Mouse (Mus musculus) embryonic stem cell, embryonic (primary cell): ENCODE data around the gene Ttc29.

Source experiments
- CTCF ChIA-PET, 4 experiments: fragments of 300-600 bp in 2 of 4; fragments of 350-600 bp in 2 of 4; sonication (Branson Sonifier 250); formaldehyde crosslinking; loops; one replicate each; lab custom pipeline; 2022; ENCODE audit warnings: inconsistent platforms in 2 of 4; lab: Charles Lee
- POLR2A ChIA-PET, 4 experiments: fragments of 300-600 bp in 2 of 4; fragments of 350-600 bp in 2 of 4; sonication (Branson Sonifier 250); formaldehyde crosslinking; loops; one replicate each; lab custom pipeline; 2022; ENCODE audit warnings: antibody characterized with exemption in 4 of 4, inconsistent platforms in 1 of 4; lab: Charles Lee

Ttc29 gene

GRCm38 (mm10) chr8:78213074-78213473, at the start of gene Ttc29:
Ttc29 (plus strand) TSS chr8:78213297.
- CTCF ChIA-PET: interaction anchor here in 3 of 4 experiments (0.6 to 1.5 kb wide), 7 partner anchors 89 to 687 kb away, joined by 3 to 17 read pairs (median 5); partner anchors contain the start of gene Pou4f2 (in 1 of the 3)
- POLR2A ChIA-PET: interaction anchor here (0.5 to 1.2 kb wide), 7 partner anchors 11 to 371 kb away, joined by 3 to 13 read pairs (median 3); no protein-coding TSS in a partner anchor

GRCm38 (mm10) chr8:78171351-78171750, 41.7 kb upstream of the Ttc29 start:
- ChIA-PET POLR2A (no interaction called here), CTCF (interaction anchor here in 1 of 4 experiments (1.1 kb wide), 1 partner anchor 109 kb away, joined by 3 read pairs; no protein-coding TSS in a partner anchor)

GRCm38 (mm10) chr8:78182654-78183053, 30.4 kb upstream of the Ttc29 start:
- ChIA-PET CTCF (interaction anchor here in 1 of 4 experiments (0.6 kb wide), 1 partner anchor 586 kb away, joined by 4 read pairs; no protein-coding TSS in a partner anchor), POLR2A (interaction anchor here in 1 of 4 experiments (1.1 to 1.2 kb wide), 2 partner anchors 9 to 12 kb away, joined by 3 read pairs; no protein-coding TSS in a partner anchor)

- POLR2A ChIA-PET: no interaction called here
- CTCF ChIA-PET: no interaction called here
Observed at GRCm38 (mm10) chr8:78183414-78183813, 29.7 kb upstream of the Ttc29 start.

- CTCF ChIA-PET: no interaction called here
- POLR2A ChIA-PET: no interaction called here
Observed at GRCm38 (mm10) chr8:78187087-78187486, 26.0 kb upstream of the Ttc29 start.

GRCm38 (mm10) chr8:78204229-78204628, 8.9 kb upstream of the Ttc29 start:
- POLR2A ChIA-PET: interaction anchor here in 2 of 4 experiments (0.6 kb wide), 2 partner anchors 90 to 856 kb away, joined by 4 to 8 read pairs; no protein-coding TSS in a partner anchor
- CTCF ChIA-PET: interaction anchor here in 2 of 4 experiments (0.6 to 1.0 kb wide), 2 partner anchors 67 to 80 kb away, joined by 4 to 6 read pairs; no protein-coding TSS in a partner anchor

GRCm38 (mm10) chr8:78210424-78210823, 2.7 kb upstream of the Ttc29 start:
- POLR2A ChIA-PET: no interaction called here
- CTCF ChIA-PET: no interaction called here

- CTCF ChIA-PET: interaction anchor here in 2 of 4 experiments (0.6 to 1.5 kb wide), 2 partner anchors 152 to 298 kb away, joined by 4 read pairs; no protein-coding TSS in a partner anchor
Observed at GRCm38 (mm10) chr8:78214645-78215044, 1.5 kb downstream of the Ttc29 start.

GRCm38 (mm10) chr8:78226087-78226486, 13.0 kb downstream of the Ttc29 start:
- ChIA-PET CTCF (interaction anchor here (0.5 to 1.6 kb wide), 15 partner anchors 10 to 1495 kb away, joined by 3 to 6 read pairs (median 4); no protein-coding TSS in a partner anchor), POLR2A (interaction anchor here in 2 of 4 experiments (0.7 kb wide), 2 partner anchors 47 to 64 kb away, joined by 3 to 5 read pairs; no protein-coding TSS in a partner anchor)

More at GRCm38 (mm10) chr8:78214645-78215044, 1.5 kb downstream of the Ttc29 start:
- POLR2A ChIA-PET: no interaction called here

- CTCF ChIA-PET: no interaction called here
- POLR2A ChIA-PET: no interaction called here
Observed at GRCm38 (mm10) chr8:78230721-78231120, 17.6 kb downstream of the Ttc29 start.

GRCm38 (mm10) chr8:78232870-78233707, 20.0 kb downstream of the Ttc29 start:
- CTCF ChIA-PET: no interaction called here
- POLR2A ChIA-PET: interaction anchor here in 2 of 4 experiments (0.6 kb wide), 3 partner anchors 96 to 742 kb away, joined by 3 to 4 read pairs (median 3); no protein-coding TSS in a partner anchor

GRCm38 (mm10) chr8:78233708-78234201, 20.7 kb downstream of the Ttc29 start:
- ChIA-PET CTCF (no interaction called here), POLR2A (interaction anchor here in 2 of 4 experiments (0.6 kb wide), 3 partner anchors 96 to 741 kb away, joined by 3 to 4 read pairs (median 3); no protein-coding TSS in a partner anchor)

GRCm38 (mm10) chr8:78237972-78238675, 25.0 kb downstream of the Ttc29 start:
- POLR2A ChIA-PET: no interaction called here
- CTCF ChIA-PET: interaction anchor here in 2 of 4 experiments (0.7 to 1.2 kb wide), 2 partner anchors 12 to 174 kb away, joined by 3 read pairs; no protein-coding TSS in a partner anchor

- ChIA-PET POLR2A (no interaction called here), CTCF (no interaction called here)
Observed at GRCm38 (mm10) chr8:78251115-78251514, 38.0 kb downstream of the Ttc29 start.

- POLR2A ChIA-PET: no interaction called here
- CTCF ChIA-PET: no interaction called here
Observed at GRCm38 (mm10) chr8:78254374-78254773, 41.3 kb downstream of the Ttc29 start.

- ChIA-PET POLR2A (no interaction called here), CTCF (no interaction called here)
Observed at GRCm38 (mm10) chr8:78255011-78255410, 41.9 kb downstream of the Ttc29 start.

GRCm38 (mm10) chr8:78265506-78265905, 52.4 kb downstream of the Ttc29 start:
- CTCF ChIA-PET: no interaction called here
- POLR2A ChIA-PET: no interaction called here

- CTCF ChIA-PET: interaction anchor here in 1 of 4 experiments (0.6 kb wide), 1 partner anchor 288 kb away, joined by 6 read pairs; no protein-coding TSS in a partner anchor
Observed at GRCm38 (mm10) chr8:78266231-78266630, 53.1 kb downstream of the Ttc29 start.

More at GRCm38 (mm10) chr8:78266231-78266630, 53.1 kb downstream of the Ttc29 start:
- POLR2A ChIA-PET: no interaction called here
